Mouse (Mus musculus): ENCODE results near the gene Syf2. TPM values are rescaled to one million over a fixed set of nuclear protein-coding genes. Genes with fewer than 3 reads are reported as not detected.
A peak's percentile ranks its signal among the peaks of the same experiment; 100 is the strongest.

Gene Syf2
- polyA plus RNA-seq, 1 experiment from 2014 or later = 53.4 TPM

DNA sequence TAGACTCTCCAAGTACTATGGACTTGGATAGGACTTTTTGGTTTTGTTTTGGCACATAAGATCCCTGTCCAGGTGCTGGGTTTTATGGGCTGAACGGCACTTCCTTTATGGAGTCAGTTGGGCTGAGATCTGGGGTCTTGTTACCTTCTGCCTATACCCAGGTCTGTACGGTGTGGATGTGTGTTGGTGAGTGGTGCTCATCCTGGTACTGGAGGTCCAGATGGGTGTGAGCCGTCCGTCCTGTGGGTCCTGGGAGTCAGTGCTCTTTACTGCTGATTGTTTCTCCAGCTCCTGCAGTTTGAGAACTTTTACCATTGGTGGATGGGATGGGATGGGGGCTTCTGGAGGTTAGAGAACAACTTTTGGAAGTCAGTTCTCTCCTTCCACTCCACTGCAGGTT lies 9.0 kb upstream of the Syf2 start:
- Histone ChIP-seq H3K4me1 (ENCODE audit: control insufficient read depth, insufficient read depth, low read length) (peaks cover 17% of the 10 kb centered on the region), H3K9ac (replicated peaks; ENCODE audit: low read length) (no peak overlapping the region), H3K27ac (replicated peaks; ENCODE audit: low read depth, low read length) (no peak overlapping the region), H3K9me3 (ENCODE audit: control insufficient read depth, low read length) (no peaks in the 10 kb centered on the region), H3K36me3 (ENCODE audit: control insufficient read depth, insufficient read depth, low read length) (peaks cover 19% of the 10 kb centered on the region), H3K27me3 (ENCODE audit: control insufficient read depth, insufficient read depth, low read length) (0 out of 2 replicates have a peak, but pooled peaks cover 2% of the 10 kb centered on the region), H3K4me2 (ENCODE audit: low read length) (no peak overlapping the region), H3K4me3 (replicated peaks; ENCODE audit: low read depth, low read length) (no peak overlapping the region)
- WGBS = 89% methylated on average over 4 of the region's 4 CpGs
- ATAC-seq (ENCODE audit: low FRiP score, low TSS enrichment) = no peak
- DNase-seq = no peak

- peak overlapping the region; percentile 99 for H3K4me3 ChIP-seq (replicated peaks; ENCODE audit: low read depth, low read length)
- H3K36me3 ChIP-seq (ENCODE audit: control insufficient read depth, insufficient read depth, low read length) = peaks cover 26% of the 10 kb centered on the region
- peaks cover 17% of the 10 kb centered on the region for H3K4me1 ChIP-seq (ENCODE audit: control insufficient read depth, insufficient read depth, low read length)
- no peaks in the 10 kb centered on the region for H3K9me3 ChIP-seq (ENCODE audit: control insufficient read depth, low read length)
- DNase-seq (no peak), ATAC-seq (ENCODE audit: low FRiP score, low TSS enrichment) (no peak)
- H3K27ac ChIP-seq (replicated peaks; ENCODE audit: low read depth, low read length) = peak overlapping the region; percentile 92
- no peaks in the 10 kb centered on the region for H3K27me3 ChIP-seq (ENCODE audit: control insufficient read depth, insufficient read depth, low read length)
- H3K4me2 ChIP-seq (ENCODE audit: low read length) = peak overlapping the region; percentile 95
- peak overlapping the region; percentile 53 for H3K9ac ChIP-seq (replicated peaks; ENCODE audit: low read length)
- WGBS = 67% methylated on average over 10 of the region's 10 CpGs
Measured at GRCm38 (mm10) chr4:134922111-134922924, 8.4 kb upstream of the Syf2 start.

GRCm38 (mm10) chr4:134922925-134923244 lies 7.8 kb upstream of the Syf2 start:
- H3K9ac ChIP-seq (replicated peaks; ENCODE audit: low read length) = peak overlapping the region; percentile 53
- peak overlapping the region; percentile 99 for H3K4me3 ChIP-seq (replicated peaks; ENCODE audit: low read depth, low read length)
- peak; percentile 77; the same call in 1 of the 2 replicates for ATAC-seq (ENCODE audit: low FRiP score, low TSS enrichment)
- peaks cover 17% of the 10 kb centered on the region for H3K4me1 ChIP-seq (ENCODE audit: control insufficient read depth, insufficient read depth, low read length)
- peak overlapping the region; percentile 95 for H3K4me2 ChIP-seq (ENCODE audit: low read length)
- no peaks in the 10 kb centered on the region for H3K9me3 ChIP-seq (ENCODE audit: control insufficient read depth, low read length)
- DNase-seq = peak; percentile 78
- H3K27ac ChIP-seq (replicated peaks; ENCODE audit: low read depth, low read length) = peak overlapping the region; percentile 92
- H3K27me3 ChIP-seq (ENCODE audit: control insufficient read depth, insufficient read depth, low read length) = no peaks in the 10 kb centered on the region
- peaks cover 31% of the 10 kb centered on the region for H3K36me3 ChIP-seq (ENCODE audit: control insufficient read depth, insufficient read depth, low read length)
- WGBS = under 1% methylated on average over 13 of the region's 13 CpGs

- H3K4me3 ChIP-seq (replicated peaks; ENCODE audit: low read depth, low read length) = peak within 1 kb of the TSS; percentile 99
- peak within 1 kb of the TSS; percentile 95 for H3K4me2 ChIP-seq (ENCODE audit: low read length)
- ATAC-seq (ENCODE audit: low FRiP score, low TSS enrichment) (peak; percentile 94), DNase-seq (peak; percentile 100)
- peak within 1 kb of the TSS; percentile 92 for H3K27ac ChIP-seq (replicated peaks; ENCODE audit: low read depth, low read length)
- peak within 1 kb of the TSS; percentile 87 for H3K9ac ChIP-seq (replicated peaks; ENCODE audit: low read length)
- no peaks in the 10 kb centered on the region for H3K9me3 ChIP-seq (ENCODE audit: control insufficient read depth, low read length)
- H3K4me1 ChIP-seq (ENCODE audit: control insufficient read depth, insufficient read depth, low read length) = peaks cover 17% of the 10 kb centered on the region
- H3K27me3 ChIP-seq (ENCODE audit: control insufficient read depth, insufficient read depth, low read length) = no peaks in the 10 kb centered on the region
- peaks cover 36% of the 10 kb centered on the region for H3K36me3 ChIP-seq (ENCODE audit: control insufficient read depth, insufficient read depth, low read length)
- WGBS = under 1% methylated on average over 64 of the region's 64 CpGs
Measured at GRCm38 (mm10) chr4:134923258-134924018, 7.3 kb upstream of the Syf2 start, which contains the start of gene Rsrp1. Gene Rsrp1 (plus strand): TSS chr4:134923592.

DNA sequence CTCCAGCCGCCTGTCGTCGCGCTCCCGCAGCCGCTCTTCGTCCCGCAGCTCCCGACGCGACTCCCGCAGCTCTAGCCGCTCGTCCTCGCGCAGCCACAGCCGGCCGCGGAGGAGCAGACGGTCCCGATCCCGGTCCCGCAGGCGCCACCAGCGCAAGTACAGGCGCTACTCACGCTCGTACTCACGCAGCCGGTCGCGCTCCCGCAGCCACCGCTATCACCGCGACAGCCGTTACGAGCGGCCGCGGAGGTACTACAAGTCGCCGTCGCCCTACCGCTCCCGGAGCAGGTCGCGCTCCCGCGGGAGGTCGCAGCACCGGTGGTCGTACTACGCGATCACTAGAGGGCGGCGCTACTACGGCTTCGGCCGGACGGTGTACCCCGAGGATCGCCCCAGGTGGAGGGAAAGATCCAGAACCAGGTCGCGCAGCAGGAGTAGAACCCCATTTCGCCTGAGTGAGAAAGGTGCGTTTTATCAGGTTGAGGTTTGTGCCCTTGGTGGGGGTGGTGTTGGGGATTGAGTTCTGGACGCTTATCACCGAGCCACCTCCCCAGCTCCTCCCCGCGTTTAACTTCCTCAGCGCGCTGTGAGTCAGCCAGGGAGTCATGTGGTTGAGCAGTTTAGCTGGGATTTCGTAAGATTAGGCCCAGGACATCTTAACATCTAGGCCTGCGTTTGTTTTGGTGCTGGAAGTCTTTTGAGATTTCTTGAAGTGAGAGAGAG lies 6.5 kb upstream of the Syf2 start:
- H3K4me1 ChIP-seq (ENCODE audit: control insufficient read depth, insufficient read depth, low read length) = peaks cover 17% of the 10 kb centered on the region
- ATAC-seq (ENCODE audit: low FRiP score, low TSS enrichment) (peak; percentile 22; the same call in 1 of the 2 replicates), DNase-seq (peak; percentile 58)
- no peaks in the 10 kb centered on the region for H3K27me3 ChIP-seq (ENCODE audit: control insufficient read depth, insufficient read depth, low read length)
- H3K9ac ChIP-seq (replicated peaks; ENCODE audit: low read length) = peak overlapping the region; percentile 87
- peak overlapping the region; percentile 99 for H3K4me3 ChIP-seq (replicated peaks; ENCODE audit: low read depth, low read length)
- no peaks in the 10 kb centered on the region for H3K9me3 ChIP-seq (ENCODE audit: control insufficient read depth, low read length)
- peaks cover 39% of the 10 kb centered on the region for H3K36me3 ChIP-seq (ENCODE audit: control insufficient read depth, insufficient read depth, low read length)
- H3K4me2 ChIP-seq (ENCODE audit: low read length) = peak overlapping the region; percentile 95
- WGBS = under 1% methylated on average over 75 of the region's 75 CpGs
- peak overlapping the region; percentile 92 for H3K27ac ChIP-seq (replicated peaks; ENCODE audit: low read depth, low read length)

GRCm38 (mm10) chr4:134925206-134925605 lies 5.5 kb upstream of the Syf2 start:
- Histone ChIP-seq H3K36me3 (ENCODE audit: control insufficient read depth, insufficient read depth, low read length) (peaks cover 39% of the 10 kb centered on the region), H3K27me3 (ENCODE audit: control insufficient read depth, insufficient read depth, low read length) (no peaks in the 10 kb centered on the region), H3K9me3 (ENCODE audit: control insufficient read depth, low read length) (no peaks in the 10 kb centered on the region), H3K4me1 (ENCODE audit: control insufficient read depth, insufficient read depth, low read length) (peaks cover 17% of the 10 kb centered on the region), H3K4me2 (ENCODE audit: low read length) (peak overlapping the region; percentile 95), H3K9ac (replicated peaks; ENCODE audit: low read length) (peak overlapping the region; percentile 34; the same call in 1 of the 2 replicates), H3K27ac (replicated peaks; ENCODE audit: low read depth, low read length) (no peak overlapping the region), H3K4me3 (replicated peaks; ENCODE audit: low read depth, low read length) (peak overlapping the region; percentile 99)
- ATAC-seq (ENCODE audit: low FRiP score, low TSS enrichment) = no peak
- WGBS = 84% methylated on average over 8 of the region's 8 CpGs
- no peak for DNase-seq

GRCm38 (mm10) chr4:134927815-134928463 lies 2.8 kb upstream of the Syf2 start:
- Histone ChIP-seq H3K4me2 (ENCODE audit: low read length) (no peak overlapping the region), H3K4me1 (ENCODE audit: control insufficient read depth, insufficient read depth, low read length) (peaks cover 25% of the 10 kb centered on the region), H3K27me3 (ENCODE audit: control insufficient read depth, insufficient read depth, low read length) (no peaks in the 10 kb centered on the region), H3K27ac (replicated peaks; ENCODE audit: low read depth, low read length) (no peak overlapping the region), H3K4me3 (replicated peaks; ENCODE audit: low read depth, low read length) (no peak overlapping the region), H3K9me3 (ENCODE audit: control insufficient read depth, low read length) (no peaks in the 10 kb centered on the region), H3K36me3 (ENCODE audit: control insufficient read depth, insufficient read depth, low read length) (peaks cover 47% of the 10 kb centered on the region), H3K9ac (replicated peaks; ENCODE audit: low read length) (no peak overlapping the region)
- DNase-seq (no peak), ATAC-seq (ENCODE audit: low FRiP score, low TSS enrichment) (no peak)
- 77% methylated on average over 5 of the region's 5 CpGs for WGBS

- H3K36me3 ChIP-seq (ENCODE audit: control insufficient read depth, insufficient read depth, low read length) = peaks cover 52% of the 10 kb centered on the region
- DNase-seq = no peak
- H3K9me3 ChIP-seq (ENCODE audit: control insufficient read depth, low read length) = no peaks in the 10 kb centered on the region
- H3K4me2 ChIP-seq (ENCODE audit: low read length) = no peak overlapping the region
- H3K4me1 ChIP-seq (ENCODE audit: control insufficient read depth, insufficient read depth, low read length) = peaks cover 25% of the 10 kb centered on the region
- no peak overlapping the region for H3K27ac ChIP-seq (replicated peaks; ENCODE audit: low read depth, low read length)
- no peak overlapping the region for H3K4me3 ChIP-seq (replicated peaks; ENCODE audit: low read depth, low read length)
- 82% methylated on average over 1 of the region's 1 CpGs for WGBS
- H3K9ac ChIP-seq (replicated peaks; ENCODE audit: low read length) = no peak overlapping the region
- ATAC-seq (ENCODE audit: low FRiP score, low TSS enrichment) = no peak
- no peaks in the 10 kb centered on the region for H3K27me3 ChIP-seq (ENCODE audit: control insufficient read depth, insufficient read depth, low read length)
Measured at GRCm38 (mm10) chr4:134928464-134928836, 2.2 kb upstream of the Syf2 start.

Measured in midbrain, embryonic 14.5 days (tissue).